Comparison of ENCODE assay signal across 13 mouse cellular contexts in the genomic region with DNA sequence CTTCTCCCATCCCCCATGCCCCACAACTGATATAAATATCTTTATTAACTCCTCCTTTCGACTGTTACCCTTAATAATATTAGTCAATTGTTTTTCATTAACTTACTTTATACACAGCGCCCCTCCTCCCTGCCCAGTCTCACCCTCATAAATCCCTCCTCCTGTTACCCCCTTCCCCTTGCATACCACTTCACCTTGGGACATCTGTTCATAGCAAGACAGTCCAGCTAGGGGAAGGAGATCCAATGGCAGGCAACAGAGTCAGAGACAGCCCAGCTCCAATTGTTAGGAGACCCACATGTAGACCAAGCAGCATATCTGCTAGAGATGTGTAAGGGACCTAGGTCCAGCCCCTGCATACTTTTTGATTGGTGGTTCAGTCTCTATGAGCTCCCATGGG. TPM values are rescaled to one million over a fixed set of nuclear protein-coding genes. Genes with fewer than 3 reads are reported as not detected.
"Had no signal": no experiment of that assay in that cellular context is flagged by ENCODE, and none has a peak within 500 bp of the region (broad histone marks: within the 10 kb centered on the region; RNA-seq: fewer than 3 reads in every experiment).

No protein-coding gene starts in this region.

- H3K4me3 ChIP-seq: limb, embryonic 15.5 days; liver, embryonic 12.5 days; midbrain, embryonic 10.5 days; myocyte; neural tube, embryonic 15.5 days had no signal

- H3K9me3 ChIP-seq: limb, embryonic 15.5 days; liver, embryonic 12.5 days; midbrain, embryonic 10.5 days; neural tube, embryonic 15.5 days had no signal

- DNase-seq: layer of hippocampus, postnatal 36 days; midbrain, embryonic 14.5 days; thymus, adult 2 months; thymus, postnatal 25 days had no signal

- H3K9ac ChIP-seq: limb, embryonic 15.5 days; liver, embryonic 12.5 days; neural tube, embryonic 15.5 days had no signal

- H3K36me3 ChIP-seq: limb, embryonic 15.5 days; liver, embryonic 12.5 days; midbrain, embryonic 10.5 days; neural tube, embryonic 15.5 days had no signal

- H3K27me3 ChIP-seq: limb, embryonic 15.5 days; liver, embryonic 12.5 days; neural tube, embryonic 15.5 days had no signal

- H3K4me2 ChIP-seq: limb, embryonic 15.5 days; liver, embryonic 12.5 days; neural tube, embryonic 15.5 days had no signal

- H3K27ac ChIP-seq: limb, embryonic 15.5 days; liver, embryonic 12.5 days; midbrain, embryonic 10.5 days; neural tube, embryonic 15.5 days had no signal

- H3K4me1 ChIP-seq: liver, embryonic 12.5 days; midbrain, embryonic 10.5 days; neural tube, embryonic 15.5 days had no signal

- ATAC-seq: liver, embryonic 12.5 days had no signal

RNA-seq across cellular contexts. Expression of gene Epgn, which starts 11.7 kb away (rescaled TPM):
- polyA plus RNA-seq: liver, embryonic 12.5 days; liver, embryonic 16.5 days; neural tube, embryonic 15.5 days had no signal

RNA-seq across cellular contexts. Expression of gene Ereg, which starts 35.5 kb away (rescaled TPM):
- polyA plus RNA-seq: limb, embryonic 11.5 days; midbrain, embryonic 10.5 days; midbrain, embryonic 14.5 days; neural tube, embryonic 11.5 days; neural tube, embryonic 15.5 days; testis, adult 2 months had no signal
